9 mouse cellular contexts compared by ENCODE assay signal in genomic region chr15:12066176-12066856, GRCm38 (mm10). TPM values are rescaled to one million over a fixed set of nuclear protein-coding genes. Genes with fewer than 3 reads are reported as not detected.
DNase-seq lines count a peak whose midpoint lies in the region; ATAC-seq lines count a peak whose summit lies in the region.
"Had no signal": no experiment of that assay in that cellular context is flagged by ENCODE, and none has a peak within 500 bp of the region (broad histone marks: within the 10 kb centered on the region; RNA-seq: fewer than 3 reads in every experiment).

No protein-coding gene starts in this region.

- ATAC-seq in liver, embryonic 12.5 days: no peak

- H3K4me1 ChIP-seq in liver, embryonic 12.5 days: no peaks in the 10 kb centered on the region

- intact Hi-C loops in left cerebral cortex, postnatal 36 days (cut with DNase I): no loop called here

- WGBS in liver, embryonic 12.5 days (ENCODE audit: insufficient replicate concordance): 68% methylated on average over 14 of the region's 14 CpGs

- H3K27ac ChIP-seq in liver, embryonic 12.5 days: no peak overlapping the region
- H3K27ac ChIP-seq: liver, embryonic 14.5 days had no signal

- H3K36me3 ChIP-seq in liver, embryonic 12.5 days: no peaks in the 10 kb centered on the region

- H3K27me3 ChIP-seq in liver, embryonic 12.5 days (replicated peaks): no peaks in the 10 kb centered on the region

- H3K9me3 ChIP-seq in liver, embryonic 12.5 days (replicated peaks): no peaks in the 10 kb centered on the region

- no peak overlapping the region for H3K4me2 ChIP-seq in liver, embryonic 12.5 days

- no peak overlapping the region for H3K9ac ChIP-seq in liver, embryonic 12.5 days
- H3K9ac ChIP-seq: liver, embryonic 14.5 days had no signal

- peak; percentile 78 for DNase-seq in adrenal gland, adult 2 months
- DNase-seq in cerebellum, adult 9-11 months: peak; percentile 58
- peak; percentile 81 to 93 for DNase-seq in gastrocnemius, postnatal 4 days (ENCODE audit: low spot score in 2 of 2)
- DNase-seq in kidney, adult 11 months: peak; percentile 54
- DNase-seq in left cerebral cortex, postnatal 36 days (ENCODE audit: low spot score in 2 of 2): peak; percentile 48 to 70
- DNase-seq in ovary, postnatal 10 days (ENCODE audit: low spot score): peak; percentile 79
- DNase-seq in thymus, postnatal 10 days (ENCODE audit: low spot score in 2 of 2): no peak

- no peak overlapping the region for H3K4me3 ChIP-seq in liver, embryonic 12.5 days

RNA-seq across cellular contexts. Expression of gene Zfr, which starts 51.3 kb away (rescaled TPM):
- total RNA-seq in adrenal gland, adult 2 months (2021): 100 to 1,000 TPM; 152 to 182 TPM
- polyA plus RNA-seq in adrenal gland, adult 2 months (2012; rRNA removed): 172 and 205 TPM in 2 replicates
- total RNA-seq in gastrocnemius, postnatal 4 days (2021): 100 to 1,000 TPM; 117 to 127 TPM
- total RNA-seq in left cerebral cortex, postnatal 36 days (2021): 100 to 1,000 TPM; 331 to 349 TPM
- polyA plus RNA-seq in liver, embryonic 12.5 days (2016; fragmentation: Nextera tagmentation; extraction: Ambion mirVana): 55.4 and 56.3 TPM in 2 replicates

Comparison
In these comparisons a context has a peak if more than half of its experiments do, and no peak if none do; other contexts are left out.
1. DNase-seq: peak in adrenal gland, adult 2 months (single experiment), cerebellum, adult 9-11 months (single experiment), gastrocnemius, postnatal 4 days (2 of 2), kidney, adult 11 months (single experiment), left cerebral cortex, postnatal 36 days (2 of 2) and ovary, postnatal 10 days (single experiment); none in thymus, postnatal 10 days (0 of 2).